Mouse (Mus musculus): ENCODE measurements around the gene Tnfrsf11a. TPM values are rescaled to one million over a fixed set of nuclear protein-coding genes. Genes with fewer than 3 reads are reported as not detected.

Tnfrsf11a gene
- polyA plus RNA-seq, 1 experiment from 2014 or later, result 0.49 TPM

- no peak overlapping the region for H3K27ac ChIP-seq (replicated peaks)
- DNase-seq (ENCODE audit: low spot score), result no peak
- H3K9me3 ChIP-seq, result no peaks in the 10 kb centered on the region
- 75% methylated on average over 2 of the region's 2 CpGs for WGBS
- H3K4me3 ChIP-seq, result no peak overlapping the region
- H3K4me1 ChIP-seq, result peaks cover 19% of the 10 kb centered on the region
- H3K36me3 ChIP-seq (replicated peaks), result no peaks in the 10 kb centered on the region
- H3K27me3 ChIP-seq (replicated peaks; ENCODE audit: low read depth, poor library complexity, severe bottlenecking), result peaks cover 39% of the 10 kb centered on the region
These were observed 65.9 kb downstream of the Tnfrsf11a start for GRCm38 (mm10) chr1:105846431-105846830.

GRCm38 (mm10) chr1:105848806-105849205 lies 68.3 kb downstream of the Tnfrsf11a start:
- peaks cover 23% of the 10 kb centered on the region for H3K27me3 ChIP-seq (replicated peaks; ENCODE audit: low read depth, poor library complexity, severe bottlenecking)
- H3K4me3 ChIP-seq, result no peak overlapping the region
- 88% methylated on average over 8 of the region's 8 CpGs for WGBS
- no peak overlapping the region for H3K27ac ChIP-seq (replicated peaks)
- H3K4me1 ChIP-seq, result peaks cover 11% of the 10 kb centered on the region
- no peak for DNase-seq (ENCODE audit: low spot score)
- no peaks in the 10 kb centered on the region for H3K36me3 ChIP-seq (replicated peaks)
- no peaks in the 10 kb centered on the region for H3K9me3 ChIP-seq

GRCm38 (mm10) chr1:105851341-105851740 lies 70.8 kb downstream of the Tnfrsf11a start:
- H3K36me3 ChIP-seq (replicated peaks), result no peaks in the 10 kb centered on the region
- 90% methylated on average over 2 of the region's 2 CpGs for WGBS
- no peaks in the 10 kb centered on the region for H3K27me3 ChIP-seq (replicated peaks; ENCODE audit: low read depth, poor library complexity, severe bottlenecking)
- H3K4me3 ChIP-seq, result no peak overlapping the region
- DNase-seq (ENCODE audit: low spot score), result no peak
- H3K9me3 ChIP-seq, result no peaks in the 10 kb centered on the region
- no peak overlapping the region for H3K27ac ChIP-seq (replicated peaks)
- H3K4me1 ChIP-seq, result no peaks in the 10 kb centered on the region

- no peak for DNase-seq (ENCODE audit: low spot score)
- Histone ChIP-seq H3K4me3 (no peak overlapping the region), H3K27me3 (replicated peaks; ENCODE audit: low read depth, poor library complexity, severe bottlenecking) (no peaks in the 10 kb centered on the region), H3K36me3 (replicated peaks) (no peaks in the 10 kb centered on the region), H3K9me3 (no peaks in the 10 kb centered on the region), H3K4me1 (peaks cover 7% of the 10 kb centered on the region; the same call in 1 of the 2 replicates), H3K27ac (replicated peaks) (no peak overlapping the region)
- WGBS, result 88% methylated on average over 2 of the region's 2 CpGs
These were observed 79.2 kb downstream of the Tnfrsf11a start for GRCm38 (mm10) chr1:105859740-105860139.

GRCm38 (mm10) chr1:105876589-105876988 lies 96.1 kb downstream of the Tnfrsf11a start:
- Histone ChIP-seq H3K27ac (replicated peaks) (no peak overlapping the region), H3K4me1 (peaks cover 11% of the 10 kb centered on the region), H3K36me3 (replicated peaks) (no peaks in the 10 kb centered on the region), H3K27me3 (replicated peaks; ENCODE audit: low read depth, poor library complexity, severe bottlenecking) (peaks cover 15% of the 10 kb centered on the region), H3K9me3 (no peaks in the 10 kb centered on the region), H3K4me3 (no peak overlapping the region)
- 89% methylated on average over 6 of the region's 6 CpGs for WGBS
- no peak for DNase-seq (ENCODE audit: low spot score)

- 88% methylated on average over 5 of the region's 5 CpGs for WGBS
- no peaks in the 10 kb centered on the region for H3K9me3 ChIP-seq
These were observed 97.3 kb downstream of the Tnfrsf11a start for GRCm38 (mm10) chr1:105877808-105878207.

GRCm38 (mm10) chr1:105878416-105878815 lies 97.9 kb downstream of the Tnfrsf11a start:
- no peak overlapping the region for H3K4me3 ChIP-seq
- no peaks in the 10 kb centered on the region for H3K9me3 ChIP-seq
- no peaks in the 10 kb centered on the region for H3K36me3 ChIP-seq (replicated peaks)
- no peak for DNase-seq (ENCODE audit: low spot score)
- H3K27me3 ChIP-seq (replicated peaks; ENCODE audit: low read depth, poor library complexity, severe bottlenecking), result peaks cover 15% of the 10 kb centered on the region
- H3K4me1 ChIP-seq, result peaks cover 11% of the 10 kb centered on the region
- WGBS, result 89% methylated on average over 11 of the region's 11 CpGs
- H3K27ac ChIP-seq (replicated peaks), result no peak overlapping the region

More at GRCm38 (mm10) chr1:105877808-105878207, 97.3 kb downstream of the Tnfrsf11a start:
- no peak overlapping the region for H3K27ac ChIP-seq (replicated peaks)
- H3K4me1 ChIP-seq, result peaks cover 11% of the 10 kb centered on the region
- no peak overlapping the region for H3K4me3 ChIP-seq
- no peak for DNase-seq (ENCODE audit: low spot score)
- peaks cover 15% of the 10 kb centered on the region for H3K27me3 ChIP-seq (replicated peaks; ENCODE audit: low read depth, poor library complexity, severe bottlenecking)
- no peaks in the 10 kb centered on the region for H3K36me3 ChIP-seq (replicated peaks)

GRCm38 (mm10) chr1:105880555-105881304 lies 100.2 kb downstream of the Tnfrsf11a start:
- Histone ChIP-seq H3K4me1 (peaks cover 11% of the 10 kb centered on the region), H3K27ac (replicated peaks) (no peak overlapping the region), H3K36me3 (replicated peaks) (no peaks in the 10 kb centered on the region), H3K4me3 (peak overlapping the region; percentile 50), H3K9me3 (no peaks in the 10 kb centered on the region), H3K27me3 (replicated peaks; ENCODE audit: low read depth, poor library complexity, severe bottlenecking) (peaks cover 15% of the 10 kb centered on the region)
- DNase-seq (ENCODE audit: low spot score), result peak; percentile 68
- 10% methylated on average over 25 of the region's 25 CpGs for WGBS

GRCm38 (mm10) chr1:105881466-105881865 lies 100.9 kb downstream of the Tnfrsf11a start:
- Histone ChIP-seq H3K27me3 (replicated peaks; ENCODE audit: low read depth, poor library complexity, severe bottlenecking) (peaks cover 15% of the 10 kb centered on the region), H3K4me3 (no peak overlapping the region), H3K4me1 (peaks cover 11% of the 10 kb centered on the region), H3K27ac (replicated peaks) (no peak overlapping the region), H3K36me3 (replicated peaks) (no peaks in the 10 kb centered on the region), H3K9me3 (no peaks in the 10 kb centered on the region)
- WGBS, result 81% methylated on average over 7 of the region's 7 CpGs
- DNase-seq (ENCODE audit: low spot score), result no peak

GRCm38 (mm10) chr1:105883498-105883897 lies 103.0 kb downstream of the Tnfrsf11a start:
- Histone ChIP-seq H3K4me1 (peaks cover 11% of the 10 kb centered on the region), H3K27me3 (replicated peaks; ENCODE audit: low read depth, poor library complexity, severe bottlenecking) (peaks cover 15% of the 10 kb centered on the region), H3K4me3 (no peak overlapping the region), H3K9me3 (no peaks in the 10 kb centered on the region), H3K36me3 (replicated peaks) (no peaks in the 10 kb centered on the region), H3K27ac (replicated peaks) (no peak overlapping the region)
- DNase-seq (ENCODE audit: low spot score), result no peak
- WGBS, result 75% methylated on average over 2 of the region's 2 CpGs

GRCm38 (mm10) chr1:105885101-105885500 lies 104.6 kb downstream of the Tnfrsf11a start:
- 85% methylated on average over 1 of the region's 1 CpGs for WGBS
- Histone ChIP-seq H3K27me3 (replicated peaks; ENCODE audit: low read depth, poor library complexity, severe bottlenecking) (peaks cover 5% of the 10 kb centered on the region), H3K9me3 (no peaks in the 10 kb centered on the region), H3K4me1 (peaks cover 11% of the 10 kb centered on the region), H3K27ac (replicated peaks) (no peak overlapping the region), H3K36me3 (replicated peaks) (no peaks in the 10 kb centered on the region), H3K4me3 (no peak overlapping the region)
- no peak for DNase-seq (ENCODE audit: low spot score)

GRCm38 (mm10) chr1:105885575-105885974 lies 105.1 kb downstream of the Tnfrsf11a start:
- Histone ChIP-seq H3K9me3 (no peaks in the 10 kb centered on the region), H3K36me3 (replicated peaks) (no peaks in the 10 kb centered on the region), H3K4me1 (peaks cover 7% of the 10 kb centered on the region), H3K4me3 (no peak overlapping the region), H3K27me3 (replicated peaks; ENCODE audit: low read depth, poor library complexity, severe bottlenecking) (peaks cover under 1% of the 10 kb centered on the region; the same call in 1 of the 2 replicates), H3K27ac (replicated peaks) (no peak overlapping the region)
- DNase-seq (ENCODE audit: low spot score), result no peak
- WGBS, result 78% methylated on average over 5 of the region's 5 CpGs

GRCm38 (mm10) chr1:105886358-105886757 lies 105.8 kb downstream of the Tnfrsf11a start:
- WGBS, result 71% methylated on average over 5 of the region's 5 CpGs
- Histone ChIP-seq H3K27ac (replicated peaks) (no peak overlapping the region), H3K4me3 (no peak overlapping the region), H3K27me3 (replicated peaks; ENCODE audit: low read depth, poor library complexity, severe bottlenecking) (no peaks in the 10 kb centered on the region), H3K9me3 (no peaks in the 10 kb centered on the region), H3K4me1 (no peaks in the 10 kb centered on the region), H3K36me3 (replicated peaks) (no peaks in the 10 kb centered on the region)
- no peak for DNase-seq (ENCODE audit: low spot score)
